Mouse (Mus musculus) CH12.LX (cell line): ENCODE results near the gene Iqcn. TPM values are rescaled to one million over a fixed set of nuclear protein-coding genes. Genes with fewer than 3 reads are reported as not detected.

Source experiments
- DNase-seq: peaks from one replicate; pipeline ENCODE4 v3.0.0-alpha.2; 2013; ENCODE audit errors: extremely low read depth
- H3K27ac ChIP-seq: 2 replicates; pipeline ENCODE4 v1.5.1; 2012; ENCODE audit warnings: low read depth, mild to moderate bottlenecking, control low read depth, moderate library complexity; ENCODE audit not compliant: insufficient read depth
- H3K27me3 ChIP-seq: replicated peaks from 2 replicates; pipeline ENCODE3; 2012; ENCODE audit warnings: inconsistent platforms
- H3K36me3 ChIP-seq, 2 experiments: replicated peaks in 1 of 2; 2 replicates each; pipeline versions ENCODE3 to v1.6.1; 2012; ENCODE audit warnings: inconsistent platforms in 1 of 2, low read length in 1 of 2, mild to moderate bottlenecking in 1 of 2, mixed read lengths in 1 of 2, moderate library complexity in 1 of 2; ENCODE audit not compliant: control insufficient read depth in 1 of 2, insufficient read depth in 1 of 2
- H3K4me1 ChIP-seq, 2 experiments: 2 replicates each; pipeline ENCODE4 v1.6.1; 2012; ENCODE audit warnings: inconsistent platforms in 1 of 2, moderate library complexity in 1 of 2; ENCODE audit not compliant: insufficient read depth in 2 of 2, control insufficient read depth in 1 of 2
- H3K4me2 ChIP-seq: 2 replicates; pipeline ENCODE4 v1.6.1; 2012; ENCODE audit warnings: low read depth, mild to moderate bottlenecking, control low read depth; ENCODE audit not compliant: poor library complexity, insufficient read depth, severe bottlenecking
- H3K4me3 ChIP-seq, 3 experiments: fragments of 150-350 bp in 1 of 3; sonication (generic) in 1 of 3; replicated peaks in 1 of 3; 2 replicates each; pipeline versions ENCODE3 to v1.5.1; 2011 to 2012; ENCODE audit warnings: low read depth in 2 of 3, low read length in 2 of 3, mild to moderate bottlenecking in 2 of 3, moderate library complexity in 2 of 3, control low read depth in 1 of 3, improper control_type of control experiment in 1 of 3, inconsistent platforms in 1 of 3, mixed read lengths in 1 of 3; ENCODE audit not compliant: poor library complexity in 1 of 3
- H3K79me2 ChIP-seq: replicated peaks from 2 replicates; pipeline ENCODE4 v1.6.1; 2012; ENCODE audit warnings: mild to moderate bottlenecking, moderate library complexity; ENCODE audit not compliant: control insufficient read depth, poor library complexity, insufficient read depth, severe bottlenecking; ENCODE audit errors: extremely low read depth
- H3K9ac ChIP-seq: 2 replicates; pipeline ENCODE4 v1.6.1; 2012; ENCODE audit warnings: low read depth, mild to moderate bottlenecking, control low read depth, moderate library complexity; ENCODE audit not compliant: insufficient read depth
- H3K9me3 ChIP-seq: replicated peaks from 2 replicates; pipeline ENCODE3; 2012; ENCODE audit warnings: low read length, inconsistent platforms, mixed read lengths
- BHLHE40 ChIP-seq: IDR thresholded peaks from 2 replicates; pipeline ENCODE4 v1.6.1; 2011; ENCODE audit warnings: mild to moderate bottlenecking, low read depth, low read length, improper control_type of control experiment
- CHD1 ChIP-seq: IDR thresholded peaks from 2 replicates; pipeline ENCODE4 v1.6.1; 2012; ENCODE audit warnings: low read depth, low read length, improper control_type of control experiment, inconsistent platforms
- CHD2 ChIP-seq: IDR thresholded peaks from 2 replicates; pipeline ENCODE4 v1.6.1; 2011; ENCODE audit warnings: low read length, improper control_type of control experiment
- CTCF ChIP-seq, 2 experiments: IDR thresholded peaks in 1 of 2; conservative IDR thresholded peaks in 1 of 2; 2 replicates each; pipeline ENCODE4 v1.5.1; 2011 to 2012; ENCODE audit warnings: low read depth in 2 of 2, low read length in 2 of 2, improper control_type of control experiment in 1 of 2, inconsistent platforms in 1 of 2, mild to moderate bottlenecking in 1 of 2, moderate library complexity in 1 of 2
- E2F4 ChIP-seq: IDR thresholded peaks from 2 replicates; pipeline ENCODE4 v1.6.1; 2011; ENCODE audit warnings: low read depth, low read length, improper control_type of control experiment; ENCODE audit not compliant: insufficient replicate concordance
- HCFC1 ChIP-seq: IDR thresholded peaks from 2 replicates; pipeline ENCODE4 v1.6.1; 2012; ENCODE audit warnings: low read depth, mild to moderate bottlenecking, inconsistent platforms, low read length, improper control_type of control experiment
- IRF4 ChIP-seq: IDR thresholded peaks from 2 replicates; pipeline ENCODE4 v1.6.1; 2014; ENCODE audit warnings: low read depth, mild to moderate bottlenecking, inconsistent platforms, low read length, improper control_type of control experiment
- MAFK ChIP-seq: IDR thresholded peaks from 2 replicates; pipeline ENCODE4 v1.6.1; 2011; ENCODE audit warnings: low read length, improper control_type of control experiment; ENCODE audit not compliant: insufficient replicate concordance
- MAZ ChIP-seq: IDR thresholded peaks from 2 replicates; pipeline ENCODE4 v1.6.1; 2012; ENCODE audit warnings: low read depth, mild to moderate bottlenecking, inconsistent platforms, low read length, improper control_type of control experiment, moderate library complexity
- MEF2A ChIP-seq: IDR thresholded peaks from 2 replicates; pipeline ENCODE4 v1.6.1; 2014; ENCODE audit warnings: low read depth, mild to moderate bottlenecking, inconsistent platforms, low read length, improper control_type of control experiment, borderline replicate concordance
- MXI1 ChIP-seq: IDR thresholded peaks from 2 replicates; pipeline ENCODE4 v1.6.1; 2011; ENCODE audit warnings: mild to moderate bottlenecking, low read depth, low read length, improper control_type of control experiment
- NELFE ChIP-seq: IDR thresholded peaks from 2 replicates; pipeline ENCODE4 v1.6.1; 2011; ENCODE audit warnings: low read depth, low read length, improper control_type of control experiment
- POLR2AphosphoS2 ChIP-seq: IDR thresholded peaks from 2 replicates; pipeline ENCODE4 v1.6.1; 2011; ENCODE audit warnings: low read depth, low read length, improper control_type of control experiment
- RAD21 ChIP-seq: IDR thresholded peaks from 2 replicates; pipeline ENCODE4 v1.6.1; 2011; ENCODE audit warnings: low read depth, mild to moderate bottlenecking, low read length, improper control_type of control experiment, moderate library complexity
- RCOR1 ChIP-seq: conservative IDR thresholded peaks from 2 replicates; pipeline ENCODE4 v1.6.1; 2012; ENCODE audit warnings: low read depth, mild to moderate bottlenecking, inconsistent platforms, low read length, improper control_type of control experiment
- SIN3A ChIP-seq: IDR thresholded peaks from 2 replicates; pipeline ENCODE4 v1.6.1; 2012; ENCODE audit warnings: low read length, improper control_type of control experiment, inconsistent platforms
- SMC3 ChIP-seq: IDR thresholded peaks from 2 replicates; pipeline ENCODE4 v1.6.1; 2011; ENCODE audit warnings: low read depth, low read length, improper control_type of control experiment
- TCF12 ChIP-seq: IDR thresholded peaks from 2 replicates; pipeline ENCODE4 v1.6.1; 2014; ENCODE audit warnings: low read depth, mild to moderate bottlenecking, inconsistent platforms, low read length, improper control_type of control experiment
- UBTF ChIP-seq: IDR thresholded peaks from 2 replicates; pipeline ENCODE4 v1.6.1; 2012; ENCODE audit warnings: low read depth, mild to moderate bottlenecking, inconsistent platforms, low read length, improper control_type of control experiment, moderate library complexity
- ZC3H11A ChIP-seq: IDR thresholded peaks from 2 replicates; pipeline ENCODE4 v1.6.1; 2012; ENCODE audit warnings: low read depth, mild to moderate bottlenecking, inconsistent platforms, low read length, improper control_type of control experiment
- ZNF384 ChIP-seq: IDR thresholded peaks from 2 replicates; pipeline ENCODE4 v1.6.1; 2012; ENCODE audit warnings: low read depth, low read length, improper control_type of control experiment, inconsistent platforms
- dilution Hi-C: fragments of 300-500 bp; cut with MboI; formaldehyde crosslinking; loops from 2 replicates; pipeline ENCODE4 v1.14.3; 2020; ENCODE audit warnings: low sequenced_read_pairs; ENCODE audit not compliant: extremely low pct_unique_long_range_greater_than_20kb, extremely low pct_ligation_motif_present
- in situ Hi-C: fragments of 300-500 bp; cut with MboI; formaldehyde crosslinking; loops from 3 replicates; pipeline ENCODE4 v1.14.3; 2019; ENCODE audit warnings: low sequenced_read_pairs, low pct_ligation_motif_present, low pct_unique_long_range_greater_than_20kb, mixed read lengths
- polyA plus RNA-seq: library from polyadenylated mRNA; unstranded; fragments of >175 nt; gene quantifications from 2 replicates; pipeline ENCODE4 v1.2.1, GENCODE M21; 2012; ENCODE audit warnings: low read depth; ENCODE audit not compliant: insufficient read length
- total RNA-seq, 2 experiments: library from RNA; depleted of rRNA; stranded (reverse); fragments of 300-350 nt in 1 of 2; fragments of >200 nt in 1 of 2; gene quantifications; 2 replicates each; pipeline ENCODE4 v1.2.3; 2012 to 2014

Iqcn gene
- total and polyA plus RNA-seq, 3 experiments = 0.07 TPM; not detected in 2

- Histone ChIP-seq H3K9ac (no peak overlapping the region), H3K79me2 (no peaks in the 10 kb centered on the region), H3K27me3 (no peaks in the 10 kb centered on the region), H3K4me1 (peaks cover 8 to 48% of the 10 kb centered on the region in 2 experiments), H3K27ac (no peak overlapping the region), H3K36me3 (peaks cover 20 to 43% of the 10 kb centered on the region in 2 experiments), H3K9me3 (no peaks in the 10 kb centered on the region), H3K4me3 (no peak overlapping the region), H3K4me2 (no peak overlapping the region)
- dilution Hi-C loops = no loop called here
- no peak for DNase-seq
- in situ Hi-C loops = no loop called here
- TF ChIP-seq CTCF (conservative IDR thresholded peaks at IDR 0.05 in 1 of 2, IDR thresholded peaks at IDR 0.05 in 1 of 2; ENCODE audit: low read depth in 2 of 2, low read length in 2 of 2) (peak; percentile 36 to 79; a peak in 2 of 4 replicates), POLR2AphosphoS2 (no peak), CHD1 (no peak), RAD21 (peak; percentile 87), RCOR1 (no peak), SMC3 (peak; percentile 69)
Observed at GRCm38 (mm10) chr8:70757523-70758307, 54.5 kb downstream of the Iqcn start.

GRCm38 (mm10) chr8:70758308-70758615 lies 55.0 kb downstream of the Iqcn start:
- in situ Hi-C loops = no loop called here
- peaks cover 8 to 46% of the 10 kb centered on the region in 2 experiments for H3K4me1 ChIP-seq
- dilution Hi-C loops = no loop called here
- DNase-seq = no peak
- no peak overlapping the region for H3K4me3 ChIP-seq
- no peak overlapping the region for H3K9ac ChIP-seq
- no peak for TF ChIP-seq ZNF384
- no peak for TF ChIP-seq POLR2AphosphoS2
- no peak for TF ChIP-seq CHD2
- TF ChIP-seq TCF12 = no peak
- TF ChIP-seq, all 38 proteins: peak for 0
- H3K36me3 ChIP-seq = peaks cover 20 to 49% of the 10 kb centered on the region in 2 experiments
- no peaks in the 10 kb centered on the region for H3K27me3 ChIP-seq
- H3K79me2 ChIP-seq = no peaks in the 10 kb centered on the region
- no peak overlapping the region for H3K4me2 ChIP-seq
- H3K9me3 ChIP-seq = no peaks in the 10 kb centered on the region
- H3K27ac ChIP-seq = no peak overlapping the region

GRCm38 (mm10) chr8:70758616-70759561 lies 55.6 kb downstream of the Iqcn start:
- no peak for TF ChIP-seq MEF2A
- TF ChIP-seq MAZ = no peak
- TF ChIP-seq IRF4 = no peak
- no peak for TF ChIP-seq MXI1
- TF ChIP-seq CTCF (conservative IDR thresholded peaks at IDR 0.05 in 1 of 2, IDR thresholded peaks at IDR 0.05 in 1 of 2; ENCODE audit: low read depth in 2 of 2, low read length in 2 of 2) = no peak
- no peak for TF ChIP-seq BHLHE40
- no peak for TF ChIP-seq E2F4
- no peak for TF ChIP-seq ZC3H11A
- TF ChIP-seq NELFE = no peak
- no peak for TF ChIP-seq TCF12
- no peak for TF ChIP-seq MAFK
- no peak for TF ChIP-seq CHD2
- TF ChIP-seq UBTF = no peak
- TF ChIP-seq HCFC1 = no peak
- no peak for TF ChIP-seq SIN3A
- Histone ChIP-seq H3K36me3 (peaks cover 24 to 55% of the 10 kb centered on the region in 2 experiments), H3K27ac (no peak overlapping the region), H3K79me2 (no peaks in the 10 kb centered on the region), H3K4me3 (no peak overlapping the region), H3K9me3 (no peaks in the 10 kb centered on the region), H3K4me2 (no peak overlapping the region), H3K4me1 (peaks cover 8 to 45% of the 10 kb centered on the region in 2 experiments), H3K27me3 (no peaks in the 10 kb centered on the region), H3K9ac (no peak overlapping the region)
- DNase-seq = no peak
- dilution Hi-C loops (no loop called here), in situ Hi-C loops (no loop called here)
